Mouse (Mus musculus) naive thymus-derived CD4-positive, alpha-beta T cell, adult 2 months (primary cell): ENCODE data around the gene Olfr491.

Experiments used
- DNase-seq: peaks from one replicate; pipeline ENCODE4 v3.0.0-alpha.2; 2011; ENCODE audit warnings: low read depth

The Olfr491 gene

DNA sequence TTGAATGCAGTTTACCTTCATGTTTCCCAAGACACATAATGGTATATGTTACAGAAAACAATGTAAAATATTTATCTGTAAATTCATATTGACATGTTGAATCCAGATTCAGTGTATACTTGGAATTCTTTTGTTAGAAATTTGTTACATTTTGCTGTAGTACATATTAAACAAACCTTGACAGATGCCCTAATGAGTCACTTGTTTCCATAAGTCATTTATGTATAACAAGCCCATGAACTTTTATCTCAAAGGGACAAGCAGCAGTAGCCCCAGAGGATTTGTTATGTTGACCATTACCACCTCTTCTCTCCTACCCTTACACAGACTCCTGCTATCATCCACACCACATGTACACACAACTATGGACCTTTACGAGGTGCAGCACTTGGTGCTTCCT lies at the start of gene Olfr491:
Gene Olfr491 (plus strand): TSS at position 301 of the 400 bp plus-strand sequence.
- no peak for DNase-seq

DNA sequence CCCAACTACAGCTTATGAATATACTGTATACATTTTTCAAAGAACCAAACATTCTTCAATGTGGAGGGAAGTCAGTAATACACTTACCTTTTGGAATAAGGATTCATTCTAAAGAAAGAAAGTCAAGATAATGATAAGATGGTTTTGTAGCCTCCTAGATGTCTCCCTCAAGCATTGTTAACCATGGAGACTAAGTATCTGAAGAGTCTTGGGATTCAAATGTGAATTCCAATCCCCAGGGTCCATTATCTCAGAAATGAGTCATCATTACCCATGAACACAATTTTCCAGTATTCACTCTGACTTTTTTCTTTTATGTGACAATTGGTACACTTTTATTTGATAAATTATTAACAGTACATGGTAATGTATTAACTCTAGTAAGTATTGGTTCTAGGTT lies 24.4 kb upstream of the Olfr491 start, which contains the start of gene Olfr490:
Gene Olfr490 (minus strand): TSS at position 101 of the 400 bp plus-strand sequence.
- no peak for DNase-seq

DNA sequence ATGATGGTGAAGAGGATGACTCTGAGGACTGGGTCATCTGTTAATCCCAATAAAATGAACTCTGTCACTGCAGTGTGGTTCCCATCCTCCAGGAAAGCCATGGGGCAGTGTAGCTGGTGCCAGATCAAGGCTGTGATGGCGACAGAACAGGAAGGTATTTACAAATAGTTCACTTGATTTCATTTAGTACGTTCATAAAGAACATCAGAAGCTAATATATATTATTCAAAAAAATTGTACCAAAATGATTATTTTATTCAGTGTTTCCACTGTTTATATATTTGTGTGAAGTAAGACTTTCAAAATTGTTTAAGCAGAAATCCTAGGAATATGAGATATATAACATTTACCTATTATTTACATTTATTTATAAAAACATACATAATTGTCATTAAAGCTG lies 10.3 kb downstream of the Olfr491 start, which contains the start of gene Olfr492:
Gene Olfr492 (minus strand): TSS at position 101 of the 400 bp plus-strand sequence.
- no peak for DNase-seq

GRCm38 (mm10) chr7:108346879-108347278 lies 33.6 kb downstream of the Olfr491 start, which contains the start of gene Olfr493:
Olfr493 (minus strand) TSS chr7:108346979.
- DNase-seq, result no peak

GRCm38 (mm10) chr7:108365035-108365434 lies 51.8 kb downstream of the Olfr491 start, which contains the start of gene Olfr494:
Olfr494 (plus strand) TSS chr7:108365335.
- DNase-seq, result no peak
